Mouse (Mus musculus) layer of hippocampus, postnatal 14 days (tissue): ENCODE measurements around the gene Clip3. TPM values are rescaled to one million over a fixed set of nuclear protein-coding genes. Genes with fewer than 3 reads are reported as not detected.

ENCODE experiments used
- DNase-seq, 2 experiments: peaks; one replicate each; pipeline ENCODE4 v3.0.0; 2021 to 2022; ENCODE audit warnings: low spot score in 2 of 2, mixed read lengths in 1 of 2
- long read RNA-seq, 2 experiments: library from polyadenylated mRNA; stranded (forward); transcript quantifications; one replicate each; pipeline ENCODE4 v2.0.0; 2021
- total RNA-seq, 2 experiments: library from RNA; stranded (reverse); gene quantifications; 2 replicates each; pipeline ENCODE4 v1.2.3; 2021

Clip3 gene
- total RNA-seq = 100 to 1,000 TPM; 501 to 515 TPM
- long read RNA-seq, experiment 1, partial matches to known transcripts = 63 of 85 reads
- long read RNA-seq, experiment 1, other reads (novel, unspliced or antisense) = 19 of 85 reads
- long read RNA-seq, experiment 2, partial matches to known transcripts = 64 of 152 reads
- long read RNA-seq, experiment 2, other reads (novel, unspliced or antisense) = 85 of 152 reads

GRCm38 (mm10) chr7:30291215-30292131 is at the start of gene Clip3:
Clip3 (plus strand) TSS chr7:30291728.
- DNase-seq = peak; percentile 92 to 93

GRCm38 (mm10) chr7:30251956-30252954 is 39.3 kb upstream of the Clip3 start:
- no peak for DNase-seq

DNA sequence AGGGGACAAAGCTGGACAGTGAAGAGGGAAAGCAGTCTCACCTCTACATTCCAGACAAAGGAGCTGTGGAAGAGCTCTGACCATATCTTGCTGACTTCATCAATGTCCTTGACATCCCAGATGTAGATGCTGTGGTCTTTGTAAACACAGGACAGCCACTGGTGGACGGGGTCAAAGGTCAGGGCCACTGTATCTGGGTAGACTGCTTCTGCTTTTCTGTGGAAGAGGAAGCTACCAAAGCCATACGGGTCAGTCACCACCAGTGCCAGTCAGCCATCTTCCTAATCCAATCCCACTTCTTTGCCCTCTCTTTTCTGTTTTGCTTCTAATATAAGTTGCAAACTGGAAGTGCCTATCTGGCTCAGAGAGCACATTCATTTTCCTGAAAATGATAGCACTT is 26.5 kb upstream of the Clip3 start:
- DNase-seq = no peak

DNA sequence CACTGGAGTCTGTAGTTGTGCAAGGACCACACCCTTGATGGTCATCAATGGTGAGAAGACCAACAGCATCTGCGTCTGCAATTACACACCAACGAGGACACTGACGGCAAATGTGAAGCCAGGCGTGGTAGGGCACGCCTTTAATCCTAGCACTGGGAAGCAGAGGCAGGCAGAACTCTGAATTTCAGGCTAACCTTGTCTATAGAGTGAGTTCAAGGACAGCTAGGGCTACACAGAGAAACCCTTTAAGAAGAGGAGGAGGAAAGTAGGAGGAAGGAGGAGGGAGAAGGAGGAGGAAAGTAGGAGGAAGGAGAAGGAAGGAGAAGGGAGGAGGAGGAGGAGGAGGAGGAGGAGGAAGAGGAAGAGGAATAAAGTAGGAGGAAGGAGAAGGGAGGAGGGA is 26.0 kb upstream of the Clip3 start:
- no peak for DNase-seq

DNA sequence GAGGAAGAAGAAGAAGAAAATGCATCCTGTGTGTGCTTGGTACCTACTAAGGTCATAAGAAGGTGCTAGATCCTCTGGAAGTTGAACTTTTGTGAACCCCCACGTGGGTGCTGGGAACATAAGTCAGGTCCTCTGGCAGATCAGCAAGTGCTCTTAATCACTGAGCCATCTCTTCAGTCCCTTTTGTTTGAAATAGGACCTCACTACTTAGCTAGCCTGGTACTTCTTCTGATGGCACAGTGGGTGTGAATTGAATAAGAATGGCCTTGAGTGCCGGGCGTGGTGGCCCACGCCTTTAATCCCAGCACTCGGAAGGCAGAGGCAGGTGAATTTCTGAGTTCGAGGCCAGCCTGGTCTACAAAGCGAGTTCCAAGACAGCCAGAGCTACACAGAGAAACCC is 25.6 kb upstream of the Clip3 start:
- no peak for DNase-seq

DNA sequence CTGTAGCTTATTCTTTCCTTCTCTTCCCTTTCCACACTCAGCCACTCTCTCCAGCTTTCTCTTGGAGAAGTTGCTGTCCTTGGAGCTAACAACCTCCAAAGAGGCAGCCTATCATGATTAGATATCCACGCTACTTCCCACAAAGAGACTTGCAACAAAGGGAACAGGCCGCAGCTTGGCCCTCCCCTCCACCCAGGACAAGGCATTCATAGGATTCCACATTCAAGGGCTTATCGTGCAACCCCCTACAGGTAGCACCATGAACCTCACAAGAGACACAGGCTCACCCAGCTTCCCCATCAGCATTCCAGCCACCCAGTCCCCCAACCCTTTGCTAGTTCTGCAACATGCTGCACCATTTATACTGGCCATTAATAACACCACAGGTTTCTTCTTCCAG is 24.7 kb upstream of the Clip3 start:
- DNase-seq = no peak

- no peak for DNase-seq
Measured at GRCm38 (mm10) chr7:30269641-30270040, 21.9 kb upstream of the Clip3 start.

DNA sequence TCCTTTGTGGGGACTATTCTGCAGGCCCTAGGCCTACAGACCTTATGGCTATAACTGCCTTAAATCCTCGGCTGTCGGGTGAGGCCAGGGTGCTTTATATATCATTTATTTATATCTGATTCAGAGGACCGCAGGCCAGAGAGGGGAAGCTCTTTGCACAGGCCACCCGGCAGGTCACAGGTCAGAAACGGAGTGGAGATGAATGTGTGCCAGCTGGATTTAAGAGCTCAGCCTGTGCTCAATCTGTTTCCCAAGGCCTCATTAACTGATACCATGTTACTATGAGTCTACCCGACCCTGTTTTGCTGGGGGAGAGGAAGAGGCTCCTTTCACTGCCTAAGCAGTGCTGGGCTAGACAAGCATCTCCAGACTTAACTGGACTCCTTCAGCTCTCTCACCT is 17.1 kb upstream of the Clip3 start:
- DNase-seq = no peak

- no peak for DNase-seq
Measured at GRCm38 (mm10) chr7:30278911-30279310, 12.6 kb upstream of the Clip3 start.

DNA sequence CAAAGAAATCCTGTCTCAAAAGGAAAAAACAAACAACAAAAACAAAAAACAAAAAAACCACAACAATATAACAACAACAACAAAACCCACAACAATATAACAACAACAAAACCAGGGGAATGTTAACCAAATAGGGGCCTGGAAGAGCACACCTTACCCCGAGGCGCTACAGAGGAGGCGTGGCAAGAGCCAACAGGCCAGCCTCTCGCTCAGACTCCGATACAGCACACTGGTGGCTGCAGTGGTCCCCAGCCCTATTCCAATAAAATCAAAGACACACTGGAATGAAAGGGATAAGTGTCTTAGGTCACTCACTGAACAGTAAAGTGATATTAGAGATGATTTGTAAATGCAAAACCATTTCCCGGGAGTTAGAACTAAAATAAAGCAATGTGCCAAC is 12.0 kb upstream of the Clip3 start:
- no peak for DNase-seq

GRCm38 (mm10) chr7:30279951-30280669 is 11.4 kb upstream of the Clip3 start, which contains the start of the genes Thap8 and Wdr62:
Thap8 (plus strand) TSS chr7:30280094.
Wdr62 (minus strand) TSS chr7:30280419.
- peak; percentile 88 to 95 for DNase-seq

GRCm38 (mm10) chr7:30280670-30281138 is 10.8 kb upstream of the Clip3 start:
- peak; percentile 86 to 91 for DNase-seq

DNA sequence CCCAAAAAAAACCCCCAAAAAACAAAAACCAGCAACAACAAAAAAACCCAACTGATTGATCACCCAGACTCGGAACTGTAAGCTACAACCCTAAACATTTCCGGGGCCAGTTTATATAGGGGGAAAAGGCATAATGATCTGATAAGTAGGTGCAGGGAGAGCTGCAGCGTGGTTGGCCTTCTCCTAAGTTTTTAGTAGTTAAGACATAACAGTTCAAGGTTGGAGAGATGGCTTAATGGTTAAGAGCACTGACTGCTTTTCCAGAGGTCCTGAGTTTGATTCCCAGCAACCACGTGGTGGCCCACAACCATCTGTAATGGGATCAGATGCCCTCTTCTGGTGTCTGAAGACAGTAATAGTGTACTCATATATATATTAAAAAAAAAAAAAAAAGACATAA is 10.0 kb upstream of the Clip3 start:
- DNase-seq = no peak

GRCm38 (mm10) chr7:30282740-30283139 is 8.8 kb upstream of the Clip3 start:
- DNase-seq = no peak

DNA sequence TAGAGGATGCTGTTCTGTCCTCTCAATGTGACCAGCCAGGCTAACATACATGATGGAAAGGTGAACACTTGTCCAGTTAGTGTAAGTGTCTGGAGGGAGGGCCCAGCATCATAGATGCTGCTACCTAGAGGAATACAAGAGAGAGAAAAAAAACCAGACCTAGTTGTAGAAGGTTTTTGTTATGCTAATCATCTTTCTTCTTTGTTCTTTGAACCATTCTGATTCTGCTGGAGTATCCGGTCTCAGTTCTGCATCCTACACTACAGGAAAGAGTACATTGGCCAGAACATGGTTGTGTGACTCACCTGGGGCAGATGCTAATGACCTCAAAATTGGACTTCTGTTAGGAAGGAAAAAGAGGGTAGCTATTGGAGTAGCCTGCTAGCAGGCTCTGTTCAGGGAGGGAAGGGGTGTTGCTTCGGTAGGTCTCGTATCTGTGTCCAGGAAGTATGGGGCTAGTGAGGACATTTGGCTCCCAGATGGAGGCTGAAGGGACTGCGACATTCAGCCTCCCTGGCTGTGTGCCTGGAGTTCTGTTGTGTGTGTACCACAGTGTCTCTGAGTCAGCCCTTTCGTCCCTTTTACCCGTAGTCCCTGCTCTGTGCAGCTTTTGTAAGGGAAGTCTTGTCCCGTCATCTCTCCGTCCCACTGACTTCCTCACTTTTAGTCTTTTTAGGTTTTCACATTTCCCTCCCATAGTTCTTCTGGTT is 4.7 kb upstream of the Clip3 start:
- peak in 1 of 2 experiments; percentile 39 for DNase-seq

GRCm38 (mm10) chr7:30288046-30288445 is 3.5 kb upstream of the Clip3 start:
- no peak for DNase-seq

DNA sequence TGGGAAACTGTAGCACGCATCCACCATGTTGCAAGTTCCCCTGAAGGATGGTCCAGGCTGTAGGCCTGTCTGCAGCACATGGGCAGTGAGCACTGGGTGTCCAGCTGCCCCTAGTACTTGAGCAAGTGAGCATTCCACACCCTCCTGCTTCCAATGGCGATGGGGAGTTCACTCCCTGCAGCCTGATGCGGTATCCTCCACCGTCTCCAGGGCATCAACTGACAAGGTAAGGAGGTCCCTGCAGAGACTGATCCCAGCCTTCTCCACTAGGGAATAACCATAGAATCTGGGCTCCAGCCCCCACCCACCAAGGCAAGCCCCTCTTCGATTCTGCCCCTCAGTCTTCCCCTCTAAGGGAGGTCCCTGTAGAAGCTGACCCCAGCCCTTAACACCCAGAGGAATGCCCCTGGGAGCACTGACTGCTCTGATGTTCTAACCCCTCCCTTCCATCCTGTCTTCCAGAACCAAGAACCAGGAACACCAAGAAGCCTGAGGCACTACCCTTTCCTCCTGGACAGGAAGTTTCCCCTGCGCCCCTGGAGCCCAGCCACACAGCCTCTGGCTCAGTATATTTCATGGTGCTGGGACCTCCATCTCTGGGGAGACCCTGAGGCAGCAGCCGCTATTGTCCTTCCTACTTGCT is 2.3 kb upstream of the Clip3 start:
- DNase-seq = no peak

- peak in 1 of 2 experiments; percentile 46 for DNase-seq
Measured at GRCm38 (mm10) chr7:30289714-30290399, 1.7 kb upstream of the Clip3 start.

GRCm38 (mm10) chr7:30293795-30294194 is 2.3 kb downstream of the Clip3 start:
- DNase-seq = peak in 1 of 2 experiments; percentile 50
